Mouse (Mus musculus) activated CD4-positive, CD25-positive, alpha-beta regulatory T cell, adult 9 weeks (primary cell): ENCODE data around the gene Gimap1. TPM values are rescaled to one million over a fixed set of nuclear protein-coding genes. Genes with fewer than 3 reads are reported as not detected.

Experiments
- polyA plus RNA-seq: library from polyadenylated mRNA; unstranded; fragments of 100-300 nt; shearing (Covaris generic); gene quantifications from one replicate; pipeline ENCODE4 v1.2.1, GENCODE M21; 2017

Gimap1 gene
- polyA plus RNA-seq = 290 TPM

GRCm38 (mm10) chr6:48738961-48739779, at the start of gene Gimap1:
TSS of gene Gimap1 (plus strand) at chr6:48739054.

GRCm38 (mm10) chr6:48718455-48718854, 20.4 kb upstream of the Gimap1 start, which contains the start of the genes Gm28053 and Gimap7:
TSS of gene Gm28053 (plus strand) at chr6:48718607.
TSS of gene Gimap7 (plus strand) at chr6:48718621.

GRCm38 (mm10) chr6:48745959-48746889, 7.4 kb downstream of the Gimap1 start, which contains the start of gene Gimap5:
TSS of gene Gimap5 (plus strand) at chr6:48746197.

GRCm38 (mm10) chr6:48770696-48771095, 31.8 kb downstream of the Gimap1 start, which contains the start of gene Gimap3:
TSS of gene Gimap3 (minus strand) at chr6:48770851.

Other genes starting within 250 kb of the Gimap1 start
- gene Atp6v0e2, start 201.4 kb upstream of the Gimap1 start, polyA plus RNA-seq = 0.17 TPM
- 58.0 TPM for gene Lrrc61, start 184.3 kb upstream of the Gimap1 start, polyA plus RNA-seq
- gene Rarres2, start 166.3 kb upstream of the Gimap1 start, polyA plus RNA-seq = 0.70 TPM
- gene Gm45021, start 149.4 kb upstream of the Gimap1 start, polyA plus RNA-seq = not detected
- 5.3 TPM for gene Repin1, start 145.2 kb upstream of the Gimap1 start, polyA plus RNA-seq
- 1.6 TPM for gene Gm44965, start 145.1 kb upstream of the Gimap1 start, polyA plus RNA-seq
- 3.4 TPM for gene Zfp775, start 137.0 kb upstream of the Gimap1 start, polyA plus RNA-seq
- 3.6 TPM for gene AI854703, start 112.3 kb upstream of the Gimap1 start, polyA plus RNA-seq
- 210 TPM for gene Gimap8, start 91.8 kb upstream of the Gimap1 start, polyA plus RNA-seq
- 321 TPM for gene Gimap9, start 62.9 kb upstream of the Gimap1 start, polyA plus RNA-seq
- 1,867 TPM for gene Gimap4, start 54.5 kb upstream of the Gimap1 start, polyA plus RNA-seq
- gene Gimap6, start 30.8 kb upstream of the Gimap1 start, polyA plus RNA-seq = 1,010 TPM
- 32.1 TPM for gene Gm28053, start 20.4 kb upstream of the Gimap1 start, polyA plus RNA-seq
- gene Gimap7, start 20.4 kb upstream of the Gimap1 start, polyA plus RNA-seq = 594 TPM
- gene Gimap5, start 7.1 kb downstream of the Gimap1 start, polyA plus RNA-seq = 244 TPM
- 2,373 TPM for gene Gimap3, start 31.8 kb downstream of the Gimap1 start, polyA plus RNA-seq
- 6.7 TPM for gene Tmem176a, start 101.9 kb downstream of the Gimap1 start, polyA plus RNA-seq
- gene Tmem176b, start 102.4 kb downstream of the Gimap1 start, polyA plus RNA-seq = 13.0 TPM
- gene Aoc1, start 133.8 kb downstream of the Gimap1 start, polyA plus RNA-seq = not detected
- gene 1600015I10Rik, start 190.8 kb downstream of the Gimap1 start, polyA plus RNA-seq = not detected
- not detected for gene Doxl2, start 235.9 kb downstream of the Gimap1 start, polyA plus RNA-seq
- not detected for gene Svs1, start 247.8 kb downstream of the Gimap1 start, polyA plus RNA-seq